Mouse (Mus musculus): ENCODE results near the gene Scgb2b26.
"Not testable (repeated sequence)": the region's sequence is repeated elsewhere in the genome, so short reads cannot be mapped to it uniquely, and the experiment has no call there.

Scgb2b26 gene

DNA sequence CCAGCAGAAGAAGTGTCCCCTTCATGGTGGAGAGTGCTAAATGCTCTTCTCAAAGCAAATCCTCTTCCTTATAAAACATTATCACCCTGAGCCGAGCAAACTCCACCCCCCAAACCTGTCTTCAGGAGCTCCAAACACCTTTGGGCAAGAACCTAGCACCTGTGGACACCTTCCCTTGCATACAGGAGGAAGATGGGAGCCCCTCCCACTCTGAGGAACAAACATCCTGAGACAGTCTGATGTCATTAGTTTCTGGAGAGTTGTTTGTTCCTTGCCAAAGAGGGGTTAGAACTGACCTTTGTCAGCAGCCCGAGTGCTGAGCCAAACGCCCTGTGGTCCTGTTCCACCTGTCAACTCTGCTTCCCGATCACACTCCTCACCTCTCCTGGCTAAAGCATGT is at the start of gene Scgb2b26:
Gene Scgb2b26, minus strand, starts transcription at position 101 of the 400 bp plus-strand sequence.
- DNase-seq = no peak

DNA sequence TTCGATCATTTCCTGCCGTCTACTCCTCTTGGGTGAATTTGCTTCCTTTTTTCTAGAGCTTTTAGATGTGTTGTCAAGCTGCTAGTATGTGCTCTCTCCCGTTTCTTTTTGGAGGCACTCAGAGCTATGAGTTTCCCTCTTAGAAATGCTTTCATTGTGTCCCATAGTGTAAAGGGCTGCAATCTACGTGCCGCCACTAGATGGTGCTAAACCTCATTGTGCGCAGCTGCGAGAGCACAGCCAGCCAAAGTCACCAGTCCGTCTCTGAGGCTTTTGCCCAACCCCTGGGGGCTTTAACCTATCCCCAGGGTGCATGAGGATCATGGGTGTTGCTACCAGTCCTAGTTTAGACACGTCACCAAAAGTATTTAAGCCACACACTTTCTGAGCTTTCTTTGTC is 37.4 kb upstream of the Scgb2b26 start:
- not testable (repeated sequence) for DNase-seq

DNA sequence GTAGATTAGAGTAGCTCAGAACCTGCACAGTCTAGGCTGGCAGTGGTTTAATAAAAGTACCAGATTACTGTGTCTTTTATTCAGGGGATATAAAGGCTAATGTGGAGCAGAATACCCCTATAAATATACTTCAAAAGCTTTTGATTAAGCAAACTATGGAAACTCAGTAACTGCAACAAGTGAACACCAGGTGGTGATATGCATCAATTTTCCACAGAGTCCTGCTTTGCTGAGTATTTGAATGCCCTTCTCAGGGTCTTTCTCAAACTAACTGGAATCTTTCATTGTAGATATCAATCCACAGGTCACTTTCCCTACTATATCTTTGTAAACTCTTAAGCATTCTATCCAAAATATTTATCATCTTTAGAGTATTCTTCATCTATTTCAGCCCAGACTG is 41.9 kb downstream of the Scgb2b26 start:
- DNase-seq = no peak

DNA sequence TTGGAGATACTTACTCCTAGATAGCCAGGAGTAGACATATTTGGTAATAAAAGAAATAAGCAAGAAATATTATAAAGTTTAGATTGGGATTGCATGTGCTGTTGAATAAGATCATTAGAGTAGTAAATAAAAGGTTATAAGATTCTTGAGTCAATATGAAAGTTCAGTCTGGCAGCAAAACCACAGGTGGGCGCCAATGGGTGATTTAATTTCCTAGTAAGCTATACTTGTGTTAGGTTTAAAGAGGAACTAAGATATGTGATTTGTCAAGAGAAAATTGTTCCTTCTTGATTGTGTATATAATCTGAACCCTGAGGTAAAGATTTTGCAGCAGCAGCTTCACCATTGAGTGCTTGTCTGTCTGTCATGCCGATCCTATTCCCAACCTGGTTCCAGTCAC is 44.0 kb downstream of the Scgb2b26 start:
- no peak for DNase-seq

DNA sequence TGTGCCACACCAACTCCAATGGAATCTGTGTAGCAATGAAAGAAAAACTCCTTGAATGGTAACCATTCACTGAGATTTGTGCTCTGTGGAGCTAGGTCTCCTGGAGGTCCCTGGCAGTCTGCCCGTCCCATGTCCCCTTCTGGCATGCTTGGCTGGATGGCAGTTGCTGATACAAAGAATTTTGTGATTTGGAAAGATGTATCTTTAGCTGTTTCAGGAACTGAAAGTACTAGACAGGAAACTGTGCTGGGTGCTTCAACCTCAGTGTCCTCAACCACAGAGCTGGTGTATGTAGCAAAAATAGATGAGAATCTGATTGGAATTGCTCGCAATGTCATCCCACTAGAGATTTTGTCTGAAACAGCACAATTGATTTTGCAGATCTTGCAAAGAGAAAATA is 44.8 kb downstream of the Scgb2b26 start:
- DNase-seq = no peak
